Mouse (Mus musculus) Patski (cell line): ENCODE measurements around the gene Gm6871. TPM values are rescaled to one million over a fixed set of nuclear protein-coding genes. Genes with fewer than 3 reads are reported as not detected.
"Not testable (repeated sequence)": the region's sequence is repeated elsewhere in the genome, so short reads cannot be mapped to it uniquely, and the experiment has no call there.

Experiments
- ATAC-seq: fragments of 100-300 bp; one replicate; pipeline ENCODE4 v1.8.0; 2021
- CTCF ChIA-PET: fragments of 350-600 bp; sonication (Branson Sonifier 250); formaldehyde crosslinking; loops from one replicate; lab custom pipeline; 2022; ENCODE audit warnings: inconsistent platforms; lab: Charles Lee
- POLR2A ChIA-PET: fragments of 350-600 bp; sonication (Branson Sonifier 250); formaldehyde crosslinking; loops from one replicate; lab custom pipeline; 2022; ENCODE audit warnings: antibody characterized with exemption, inconsistent platforms; lab: Charles Lee
- DNase-seq: peaks from one replicate; pipeline ENCODE4 v3.0.0-alpha.2; 2011; ENCODE audit warnings: low read depth, low spot score
- H3K27me3 ChIP-seq: fragments of 371-371 bp; one replicate; pipeline ENCODE4 v1.5.1; 2021
- CTCF ChIP-seq: fragments of 100-300 bp; IDR thresholded peaks from one replicate; pipeline ENCODE4 v1.5.1; 2021
- in situ Hi-C: fragments of 300-500 bp; cut with MboI; formaldehyde crosslinking; loops from 3 replicates; pipeline ENCODE4 v1.11.1; 2018; ENCODE audit warnings: low pct_unique_long_range_greater_than_20kb, mixed read lengths
- polyA plus RNA-seq: library from polyadenylated mRNA; unstranded; gene quantifications from one replicate; pipeline ENCODE4 v1.2.3, GENCODE M21; 2021

Gm6871 gene
- polyA plus RNA-seq, 1 experiment from 2014 or later: not detected

DNA sequence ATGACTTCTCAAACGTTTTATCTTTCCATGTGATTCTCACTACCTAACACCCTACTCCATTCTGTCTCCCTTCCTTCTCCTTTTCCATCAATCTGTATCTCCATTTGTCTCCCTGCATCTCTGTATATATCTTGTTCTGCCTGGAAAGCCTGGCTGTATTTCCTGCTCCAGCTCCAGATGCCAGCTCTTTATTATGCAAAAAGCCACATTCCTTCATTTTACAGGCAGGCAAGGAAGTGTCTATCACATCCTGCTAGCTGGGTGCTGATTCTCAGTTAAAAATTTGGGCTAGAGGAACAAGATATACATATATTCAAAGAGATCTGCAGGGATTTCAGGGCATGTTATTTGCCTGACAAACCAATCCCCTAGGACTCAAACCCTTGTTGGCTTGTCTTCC is 61.3 kb downstream of the Gm6871 start:
- in situ Hi-C loops: no loop called here
- H3K27me3 ChIP-seq: peaks cover 8% of the 10 kb centered on the region
- no peak for TF ChIP-seq CTCF
- CTCF ChIA-PET: no interaction called here
- POLR2A ChIA-PET: no interaction called here
- no peak for ATAC-seq
- DNase-seq: no peak

DNA sequence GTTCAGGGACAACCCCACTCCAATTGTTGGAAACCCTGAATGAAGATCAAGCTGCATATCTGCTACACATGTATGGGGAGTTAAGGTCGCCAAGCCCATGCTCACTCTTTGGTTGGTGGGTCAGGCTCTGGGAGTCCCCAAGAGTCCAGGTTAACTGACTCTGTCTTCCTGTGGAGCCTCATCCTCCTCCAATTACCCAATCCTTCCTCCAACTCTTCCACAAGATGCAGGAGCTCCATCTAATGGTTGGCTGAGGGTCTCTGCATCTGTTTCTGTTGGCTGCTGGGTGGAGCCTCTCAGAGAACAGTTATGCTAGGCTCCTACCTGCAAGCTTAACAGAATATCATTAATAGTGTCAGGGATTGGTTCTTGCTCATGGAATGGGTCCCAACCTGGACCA is 71.1 kb downstream of the Gm6871 start:
- in situ Hi-C loops: no loop called here
- ATAC-seq (no peak), DNase-seq (no peak)
- ChIA-PET POLR2A (no interaction called here), CTCF (no interaction called here)
- no peaks in the 10 kb centered on the region for H3K27me3 ChIP-seq
- peak; percentile 34 for TF ChIP-seq CTCF

DNA sequence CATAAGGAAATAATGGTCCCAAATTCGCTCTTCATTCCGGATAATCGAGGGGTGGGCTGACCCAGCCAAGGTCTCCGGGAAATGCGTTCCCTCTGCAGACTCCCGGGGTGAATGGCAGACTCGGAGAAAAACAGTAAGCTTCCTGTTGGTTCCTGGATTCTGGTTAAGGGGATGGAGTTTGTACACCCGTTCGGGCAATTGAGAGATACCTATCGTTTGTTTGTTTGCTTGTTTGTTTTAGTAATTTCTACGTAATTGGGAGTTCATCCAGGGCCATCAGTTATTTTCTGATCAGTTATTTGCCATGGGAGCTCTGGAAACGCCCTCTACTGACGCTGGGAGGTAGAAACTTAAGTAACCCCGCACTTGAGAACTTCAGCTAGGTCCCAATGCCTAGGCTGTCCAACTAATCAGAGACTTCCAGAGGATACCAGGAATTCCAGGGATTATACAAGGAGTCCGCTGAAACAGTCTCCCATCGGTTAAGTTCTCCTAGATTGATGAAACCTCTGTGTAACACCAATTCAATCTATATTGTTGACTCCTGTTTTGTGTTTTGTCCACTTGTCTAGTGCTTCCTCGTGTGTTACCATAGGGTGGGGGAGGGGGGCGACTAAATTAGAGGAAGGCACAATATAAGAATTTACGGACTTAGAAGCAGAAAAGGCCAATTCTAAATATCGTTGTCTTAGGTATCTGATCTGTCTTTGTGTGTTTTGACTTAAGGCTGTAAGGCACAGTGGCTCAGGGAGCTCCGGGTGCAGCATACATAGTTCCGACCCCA is 73.1 kb downstream of the Gm6871 start:
- in situ Hi-C loops: no loop called here
- peak; percentile 56 for TF ChIP-seq CTCF
- ChIA-PET POLR2A (interaction anchor here (0.6 kb wide), 2 partner anchors 49 to 110 kb away, joined by 3 to 4 read pairs; no protein-coding TSS in a partner anchor), CTCF (interaction anchor here (1.0 to 2.5 kb wide), 2 partner anchors 17 to 132 kb away, joined by 3 to 7 read pairs; no protein-coding TSS in a partner anchor)
- H3K27me3 ChIP-seq: no peaks in the 10 kb centered on the region
- DNase-seq (no peak), ATAC-seq (peak; percentile 28)

DNA sequence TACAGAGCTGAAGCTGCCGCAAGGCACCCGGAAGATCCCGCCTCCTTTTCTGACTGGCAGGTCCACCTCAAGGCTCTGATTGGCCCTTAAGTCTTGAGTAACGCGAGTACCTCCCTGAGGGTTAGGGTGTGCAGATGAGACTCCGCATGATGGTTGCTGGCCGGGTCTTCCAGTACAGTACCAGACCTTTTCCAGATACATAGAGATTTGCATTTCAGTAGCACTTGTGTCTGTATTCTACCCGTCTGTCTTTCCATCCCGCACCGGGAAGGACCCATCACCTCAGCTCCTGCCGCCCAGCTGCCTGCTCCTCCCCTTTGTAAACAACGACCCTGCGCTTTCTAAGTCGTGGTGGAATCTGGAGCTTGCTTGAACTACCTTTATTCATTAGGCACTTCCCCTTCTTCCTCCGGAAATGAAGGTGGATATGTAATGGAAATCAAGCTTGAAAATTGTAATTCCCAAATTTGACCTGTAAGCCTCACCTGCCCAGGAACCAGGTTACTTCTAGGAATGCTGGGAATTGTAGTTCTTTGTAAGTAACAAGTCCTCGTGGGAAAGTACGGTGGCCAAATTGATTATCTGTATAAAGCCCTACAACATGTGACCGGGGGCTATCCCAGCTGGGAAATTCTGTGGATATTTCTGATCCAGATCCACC is 73.9 kb downstream of the Gm6871 start, which contains the start of the genes Gm20449 and AW146154:
TSS of gene Gm20449 (minus strand) at position 29 of the 661 bp plus-strand sequence.
TSS of gene AW146154 (minus strand) at position 502 of the 661 bp plus-strand sequence.
- no peaks in the 10 kb centered on the region for H3K27me3 ChIP-seq
- ChIA-PET CTCF (interaction anchor here (1.0 to 2.5 kb wide), 2 partner anchors 18 to 133 kb away, joined by 3 to 7 read pairs; no protein-coding TSS in a partner anchor), POLR2A (interaction anchor here (0.6 kb wide), 1 partner anchor 48 kb away, joined by 4 read pairs; no protein-coding TSS in a partner anchor)
- TF ChIP-seq CTCF: no peak
- ATAC-seq: peak; percentile 100
- DNase-seq: peak; percentile 59
- in situ Hi-C loops: loop anchor here (5.0 kb wide), 1 partner anchor 133 kb away; the partner anchor contains the start of gene Zfp788

DNA sequence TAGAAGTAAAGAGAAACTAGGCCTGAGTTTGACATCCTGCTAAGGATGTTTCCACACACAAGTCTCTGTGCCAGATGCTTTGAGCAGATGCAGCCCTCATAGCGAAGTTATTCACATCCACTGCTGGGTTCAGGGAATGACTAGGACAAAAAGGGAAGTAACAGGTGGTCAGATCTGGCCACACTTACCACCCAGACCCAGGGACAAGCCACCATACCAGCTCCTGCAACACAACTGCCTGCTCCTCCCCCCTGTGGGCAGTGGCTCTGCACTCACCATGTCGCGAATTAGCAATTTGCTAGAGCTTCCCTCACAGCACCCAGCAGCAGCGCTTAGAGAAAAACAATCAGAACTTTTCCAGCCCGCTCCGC is 74.5 kb downstream of the Gm6871 start:
- CTCF ChIA-PET: interaction anchor here (2.5 kb wide), 1 partner anchor 133 kb away, joined by 7 read pairs; no protein-coding TSS in a partner anchor
- in situ Hi-C loops: loop anchor here (5.0 kb wide), 1 partner anchor 133 kb away; the partner anchor contains the start of gene Zfp788
- H3K27me3 ChIP-seq, DNase-seq, POLR2A ChIA-PET, ATAC-seq: not testable (repeated sequence)

DNA sequence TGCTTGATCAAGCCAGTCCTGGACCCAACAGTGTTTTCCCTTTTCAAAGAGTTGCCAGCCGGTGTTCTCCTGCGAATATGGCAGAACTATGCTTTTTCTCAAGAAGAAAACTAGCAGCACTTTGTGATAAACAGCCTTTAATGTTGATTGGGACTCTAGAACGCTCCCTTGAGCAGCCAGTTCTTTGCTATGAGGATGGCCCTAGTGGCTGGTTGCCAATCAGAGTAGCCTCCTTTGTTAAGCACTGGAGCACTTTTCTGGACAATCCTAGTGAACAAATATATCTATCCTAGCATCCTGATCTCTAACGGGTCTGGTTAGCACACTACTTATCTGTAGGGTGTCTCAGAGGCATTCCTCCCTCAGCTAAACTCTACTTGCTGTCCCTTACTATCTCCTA is 75.0 kb downstream of the Gm6871 start:
- in situ Hi-C loops: loop anchor here (5.0 kb wide), 1 partner anchor 134 kb away; the partner anchor contains the start of gene Zfp788
- DNase-seq, ATAC-seq, POLR2A ChIA-PET, H3K27me3 ChIP-seq: not testable (repeated sequence)
- CTCF ChIA-PET: interaction anchor here (2.5 kb wide), 1 partner anchor 134 kb away, joined by 7 read pairs; no protein-coding TSS in a partner anchor

DNA sequence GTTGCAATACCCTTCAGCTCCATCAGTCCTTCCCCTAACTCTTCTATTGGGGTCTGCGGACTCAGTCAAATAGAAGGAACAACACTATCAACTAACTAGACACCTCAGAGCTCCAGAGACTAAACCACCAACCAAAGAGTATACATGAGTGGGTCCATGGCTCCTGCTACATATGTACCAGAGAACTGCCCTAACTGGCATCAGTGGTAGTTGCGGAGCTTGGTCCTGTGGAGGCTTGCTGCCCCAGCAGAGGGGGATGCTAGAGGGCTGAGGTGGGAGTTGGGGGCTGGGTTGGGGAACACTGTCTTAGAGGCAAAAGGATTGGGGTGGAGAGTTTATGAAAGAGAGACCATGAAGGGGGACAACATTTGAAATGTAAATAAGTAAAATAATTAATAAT is 75.6 kb downstream of the Gm6871 start:
- CTCF ChIA-PET: no interaction called here
- POLR2A ChIA-PET: no interaction called here
- no peak for DNase-seq
- no peak for TF ChIP-seq CTCF
- in situ Hi-C loops: loop anchor here (5.0 kb wide), 1 partner anchor 134 kb away; the partner anchor contains the start of gene Zfp788
- no peaks in the 10 kb centered on the region for H3K27me3 ChIP-seq
- no peak for ATAC-seq

Other genes with a start within 250 kb of the Gm6871 start
- gene AI987944, start 180.3 kb downstream of the Gm6871 start, polyA plus RNA-seq: 18.3 TPM
- 0.19 TPM for gene Vmn2r57, start 125.0 kb downstream of the Gm6871 start, polyA plus RNA-seq
- gene Gm20449, start 74.2 kb downstream of the Gm6871 start, polyA plus RNA-seq: 0.05 TPM
- gene AW146154, start 73.8 kb downstream of the Gm6871 start, polyA plus RNA-seq: 7.2 TPM
- 6.8 TPM for gene 2610021A01Rik, start 25.6 kb upstream of the Gm6871 start, polyA plus RNA-seq
- gene Zfp788, start 59.5 kb upstream of the Gm6871 start, polyA plus RNA-seq: 12.3 TPM